Mouse (Mus musculus): ENCODE results near the gene Aaed1. TPM values are rescaled to one million over a fixed set of nuclear protein-coding genes. Genes with fewer than 3 reads are reported as not detected.

The Aaed1 gene
- polyA plus RNA-seq, 1 experiment from 2014 or later = 13.4 TPM

Other genes with a start within 250 kb of the Aaed1 start
- gene Hsd17b3, start 223.5 kb downstream of the Aaed1 start, polyA plus RNA-seq (2015; fragmentation: Nextera tagmentation; extraction: Ambion mirVana) = not detected in 2 replicates
- gene Slc35d2, start 183.3 kb downstream of the Aaed1 start, polyA plus RNA-seq (2015; fragmentation: Nextera tagmentation; extraction: Ambion mirVana) = 1.2 and 2.1 TPM in 2 replicates
- gene Zfp367, start 159.5 kb downstream of the Aaed1 start, polyA plus RNA-seq (2015; fragmentation: Nextera tagmentation; extraction: Ambion mirVana) = 6.4 and 7.7 TPM in 2 replicates
- 47.7 and 48.0 TPM in 2 replicates for gene Habp4, start 150.9 kb downstream of the Aaed1 start, polyA plus RNA-seq (2015; fragmentation: Nextera tagmentation; extraction: Ambion mirVana)
- 2.3 and 3.3 TPM in 2 replicates for gene Cdc14b, start 37.4 kb downstream of the Aaed1 start, polyA plus RNA-seq (2015; fragmentation: Nextera tagmentation; extraction: Ambion mirVana)
- gene Ctsl, start 58.2 kb upstream of the Aaed1 start, polyA plus RNA-seq (2015; fragmentation: Nextera tagmentation; extraction: Ambion mirVana) = 152 and 162 TPM in 2 replicates
- 22.4 and 28.1 TPM in 2 replicates for gene Cdk20, start 119.6 kb upstream of the Aaed1 start, polyA plus RNA-seq (2015; fragmentation: Nextera tagmentation; extraction: Ambion mirVana)
- gene Fam240b, start 185.1 kb upstream of the Aaed1 start, polyA plus RNA-seq (2015; fragmentation: Nextera tagmentation; extraction: Ambion mirVana) = not detected in 2 replicates

Data from hindbrain, embryonic 15.5 days (tissue).